Mouse (Mus musculus) hindbrain, postnatal 0 days (tissue): Measurements from ENCODE around the gene Kcnk13. TPM values are rescaled to one million over a fixed set of nuclear protein-coding genes. Genes with fewer than 3 reads are reported as not detected.

Experiments used
- ATAC-seq: fragments of 200-750 bp; cut with Nextera tagmentation; 2 replicates; pipeline ENCODE4 v1.8.0; 2017; ENCODE audit warnings: mild to moderate bottlenecking, moderate TSS enrichment, moderate library complexity
- DNase-seq: peaks from one replicate; pipeline ENCODE4 v3.0.0-alpha.2; 2015; ENCODE audit warnings: low spot score
- H3K27ac ChIP-seq: fragments of 300-500 bp; sonication (generic); 2 replicates; pipeline ENCODE4 v1.5.1; 2014; ENCODE audit warnings: mild to moderate bottlenecking
- H3K27me3 ChIP-seq: fragments of 300-500 bp; sonication (generic); 2 replicates; pipeline ENCODE4 v1.6.1; 2014; ENCODE audit warnings: low read length, mixed read lengths; ENCODE audit not compliant: insufficient read depth
- H3K36me3 ChIP-seq: fragments of 300-500 bp; sonication (generic); 2 replicates; pipeline ENCODE4 v1.6.1; 2014; ENCODE audit warnings: low read length, mixed read lengths; ENCODE audit not compliant: insufficient read depth
- H3K4me1 ChIP-seq: fragments of 300-500 bp; sonication (generic); 2 replicates; pipeline ENCODE4 v1.6.1; 2014; ENCODE audit warnings: antibody characterized with exemption, low read length, mixed read lengths; ENCODE audit not compliant: insufficient read depth
- H3K4me2 ChIP-seq: fragments of 300-500 bp; sonication (generic); 2 replicates; pipeline ENCODE4 v1.6.1; 2014; ENCODE audit warnings: low read depth, mild to moderate bottlenecking, low read length, moderate library complexity, mixed read lengths
- H3K4me3 ChIP-seq: fragments of 300-500 bp; sonication (generic); 2 replicates; pipeline ENCODE4 v1.5.1; 2014; ENCODE audit warnings: low read length
- H3K9ac ChIP-seq: fragments of 300-500 bp; sonication (generic); replicated peaks from 2 replicates; pipeline ENCODE4 v1.6.1; 2014; ENCODE audit warnings: mild to moderate bottlenecking, low read length, moderate library complexity, mixed read lengths
- H3K9me3 ChIP-seq: fragments of 300-500 bp; sonication (generic); 2 replicates; pipeline ENCODE4 v1.6.1; 2016; ENCODE audit warnings: low read length, mixed read lengths
- CTCF ChIP-seq: IDR thresholded peaks from 2 replicates; pipeline ENCODE4 v1.5.1; 2016; ENCODE audit warnings: antibody characterized with exemption, control low read depth, low read depth
- WGBS: fragments of 180-500 bp; shearing (Covaris S2); extraction: QIAGEN DNeasy Blood & Tissue Kit; methylation state at CpG from one replicate; pipeline ENCODE4 v1.1.7; 2014; 5-methylcytosine and 5-hydroxymethylcytosine counted together
- polyA plus RNA-seq: library from polyadenylated mRNA; unstranded; fragments of >200 nt; fragmentation: Nextera tagmentation; extraction: Ambion mirVana; gene quantifications from 2 replicates; pipeline ENCODE4 v1.2.1, GENCODE M21; 2015
- total RNA-seq: library from RNA; depleted of rRNA; stranded (reverse); fragments of >200 nt; gene quantifications from 2 replicates; pipeline ENCODE4 v1.2.3, GENCODE M21; 2014

Gene Kcnk13
- total and polyA plus RNA-seq, 2 experiments from 2014 or later: 1.8 to 1.9 TPM

DNA sequence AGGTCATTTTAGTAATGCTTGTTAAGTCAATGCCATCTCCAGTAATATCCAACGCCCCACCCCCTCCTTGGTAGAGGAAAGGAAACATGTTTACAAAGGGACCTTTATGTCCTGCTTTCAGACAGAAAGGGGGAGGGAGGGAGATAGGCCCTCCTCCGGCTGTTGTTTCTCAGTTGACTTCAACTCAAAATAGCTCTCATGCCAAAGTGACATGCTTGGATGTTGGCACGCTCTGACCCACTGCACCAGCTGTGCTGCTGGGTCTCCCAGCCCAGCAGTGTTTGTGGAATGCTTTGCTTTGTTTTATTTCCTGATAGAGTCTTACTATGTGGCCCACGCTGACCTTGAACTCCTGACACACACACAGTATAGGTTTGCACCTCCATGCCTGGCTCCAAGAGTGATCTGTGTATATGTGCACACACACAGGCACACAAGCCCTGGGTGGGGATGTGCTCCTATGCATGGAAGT, 108.9 kb downstream of the Kcnk13 start:
- Histone ChIP-seq H3K27me3 (no peaks in the 10 kb centered on the region), H3K27ac (no peak overlapping the region), H3K4me2 (no peak overlapping the region), H3K9ac (no peak overlapping the region), H3K4me1 (no peaks in the 10 kb centered on the region), H3K9me3 (no peaks in the 10 kb centered on the region), H3K4me3 (no peak overlapping the region), H3K36me3 (no peaks in the 10 kb centered on the region)
- ATAC-seq (peak; percentile 75), DNase-seq (peak; percentile 24)
- no peak for TF ChIP-seq CTCF
- 47% methylated on average over 4 of the region's 4 CpGs for WGBS

DNA sequence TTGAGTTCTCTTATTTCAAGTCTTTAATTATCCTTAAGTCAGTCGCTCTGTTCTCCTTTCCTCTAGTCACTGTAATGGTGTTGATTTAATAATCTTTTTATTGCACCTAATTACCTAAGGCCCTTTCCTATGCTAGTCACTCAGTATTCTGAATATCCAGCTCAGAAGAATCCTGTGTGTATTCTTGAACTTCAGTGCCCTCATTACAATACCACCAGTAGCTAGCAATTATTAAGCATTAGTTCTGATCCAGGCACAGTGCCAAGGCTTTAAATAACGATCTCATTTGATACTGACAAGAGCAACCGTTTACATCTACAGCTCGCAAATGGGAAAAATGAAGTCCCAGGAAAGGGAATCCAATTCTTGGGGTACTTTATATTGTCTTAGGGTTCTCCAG, 111.4 kb downstream of the Kcnk13 start:
- Histone ChIP-seq H3K4me3 (no peak overlapping the region), H3K4me2 (no peak overlapping the region), H3K27ac (no peak overlapping the region), H3K27me3 (no peaks in the 10 kb centered on the region), H3K9me3 (no peaks in the 10 kb centered on the region), H3K36me3 (no peaks in the 10 kb centered on the region), H3K9ac (no peak overlapping the region), H3K4me1 (no peaks in the 10 kb centered on the region)
- 37% methylated on average over 4 of the region's 4 CpGs for WGBS
- ATAC-seq (no peak), DNase-seq (peak; percentile 45)
- TF ChIP-seq CTCF: no peak

- WGBS: 75% methylated on average over 8 of the region's 8 CpGs
- Histone ChIP-seq H3K4me3 (no peak overlapping the region), H3K4me2 (no peak overlapping the region), H3K36me3 (no peaks in the 10 kb centered on the region), H3K4me1 (no peaks in the 10 kb centered on the region), H3K9me3 (no peaks in the 10 kb centered on the region), H3K9ac (no peak overlapping the region), H3K27me3 (no peaks in the 10 kb centered on the region), H3K27ac (no peak overlapping the region)
- ATAC-seq: no peak
- TF ChIP-seq CTCF: no peak
- DNase-seq: no peak
These were observed 115.5 kb downstream of the Kcnk13 start for GRCm38 (mm10) chr12:100079636-100080286.

GRCm38 (mm10) chr12:100088026-100088425, 123.7 kb downstream of the Kcnk13 start:
- Histone ChIP-seq H3K9ac (no peak overlapping the region), H3K27me3 (no peaks in the 10 kb centered on the region), H3K36me3 (no peaks in the 10 kb centered on the region), H3K9me3 (no peaks in the 10 kb centered on the region), H3K4me2 (no peak overlapping the region), H3K27ac (no peak overlapping the region), H3K4me1 (no peaks in the 10 kb centered on the region), H3K4me3 (no peak overlapping the region)
- DNase-seq: no peak
- TF ChIP-seq CTCF: no peak
- 67% methylated on average over 3 of the region's 3 CpGs for WGBS
- ATAC-seq: no peak

GRCm38 (mm10) chr12:100089265-100089664, 125.0 kb downstream of the Kcnk13 start:
- H3K4me3 ChIP-seq: no peak overlapping the region
- TF ChIP-seq CTCF: no peak
- no peak overlapping the region for H3K4me2 ChIP-seq
- no peaks in the 10 kb centered on the region for H3K27me3 ChIP-seq
- 87% methylated on average over 5 of the region's 5 CpGs for WGBS
- H3K4me1 ChIP-seq: no peaks in the 10 kb centered on the region
- no peaks in the 10 kb centered on the region for H3K36me3 ChIP-seq
- H3K27ac ChIP-seq: no peak overlapping the region
- no peaks in the 10 kb centered on the region for H3K9me3 ChIP-seq
- ATAC-seq (no peak), DNase-seq (no peak)
- no peak overlapping the region for H3K9ac ChIP-seq

GRCm38 (mm10) chr12:100090750-100091149, 126.5 kb downstream of the Kcnk13 start:
- H3K4me2 ChIP-seq: no peak overlapping the region
- H3K9me3 ChIP-seq: no peaks in the 10 kb centered on the region
- no peak for DNase-seq
- no peak overlapping the region for H3K27ac ChIP-seq
- 83% methylated on average over 4 of the region's 4 CpGs for WGBS
- ATAC-seq: no peak
- no peak overlapping the region for H3K4me3 ChIP-seq
- H3K9ac ChIP-seq: no peak overlapping the region
- H3K36me3 ChIP-seq: no peaks in the 10 kb centered on the region
- no peak for TF ChIP-seq CTCF
- no peaks in the 10 kb centered on the region for H3K4me1 ChIP-seq
- H3K27me3 ChIP-seq: no peaks in the 10 kb centered on the region

GRCm38 (mm10) chr12:100093046-100093445, 128.7 kb downstream of the Kcnk13 start:
- H3K27me3 ChIP-seq: no peaks in the 10 kb centered on the region
- DNase-seq (no peak), ATAC-seq (no peak)
- 85% methylated on average over 11 of the region's 11 CpGs for WGBS
- no peaks in the 10 kb centered on the region for H3K36me3 ChIP-seq
- no peak for TF ChIP-seq CTCF
- no peak overlapping the region for H3K9ac ChIP-seq
- H3K9me3 ChIP-seq: no peaks in the 10 kb centered on the region
- no peak overlapping the region for H3K27ac ChIP-seq
- no peak overlapping the region for H3K4me3 ChIP-seq
- H3K4me2 ChIP-seq: no peak overlapping the region
- H3K4me1 ChIP-seq: no peaks in the 10 kb centered on the region
